Mouse (Mus musculus) midbrain, embryonic 15.5 days (tissue): ENCODE data around the gene Iqgap1. TPM values are rescaled to one million over a fixed set of nuclear protein-coding genes. Genes with fewer than 3 reads are reported as not detected.

ENCODE experiments used
- ATAC-seq: fragments of 200-750 bp; cut with Nextera tagmentation; replicated peaks from 2 replicates; pipeline ENCODE4 v1.8.0; 2017; ENCODE audit warnings: moderate TSS enrichment
- H3K27ac ChIP-seq: fragments of 300-500 bp; sonication (generic); 2 replicates; pipeline ENCODE4 v1.5.1; 2015; ENCODE audit warnings: mild to moderate bottlenecking, inconsistent platforms
- H3K27me3 ChIP-seq: fragments of 300-500 bp; sonication (generic); replicated peaks from 2 replicates; pipeline ENCODE4 v1.6.1; 2015; ENCODE audit warnings: inconsistent platforms
- H3K36me3 ChIP-seq: fragments of 300-500 bp; sonication (generic); replicated peaks from 2 replicates; pipeline ENCODE4 v1.6.1; 2015; ENCODE audit warnings: inconsistent platforms
- H3K4me1 ChIP-seq: fragments of 300-500 bp; sonication (generic); 2 replicates; pipeline ENCODE4 v1.6.1; 2015; ENCODE audit warnings: inconsistent platforms
- H3K4me2 ChIP-seq: fragments of 300-500 bp; sonication (generic); 2 replicates; pipeline ENCODE4 v1.6.1; 2015; ENCODE audit warnings: inconsistent platforms, mild to moderate bottlenecking, moderate library complexity
- H3K4me3 ChIP-seq: fragments of 300-500 bp; sonication (generic); 2 replicates; pipeline ENCODE4 v1.5.1; 2015; ENCODE audit warnings: mild to moderate bottlenecking, inconsistent platforms
- H3K9ac ChIP-seq: fragments of 300-500 bp; sonication (generic); 2 replicates; pipeline ENCODE4 v1.6.1; 2015; ENCODE audit warnings: mild to moderate bottlenecking, inconsistent platforms
- H3K9me3 ChIP-seq: fragments of 300-500 bp; sonication (generic); 2 replicates; pipeline ENCODE4 v1.6.1; 2016; ENCODE audit warnings: inconsistent platforms
- WGBS: fragments of 180-500 bp; shearing (Covaris S2); methylation state at CpG from one replicate; pipeline ENCODE4 v1.1.7; 2015; ENCODE audit warnings: mixed read lengths; 5-methylcytosine and 5-hydroxymethylcytosine counted together
- polyA plus RNA-seq: library from polyadenylated mRNA; unstranded; fragments of >200 nt; fragmentation: Nextera tagmentation; extraction: Ambion mirVana; gene quantifications from 2 replicates; pipeline ENCODE4 v1.2.1, GENCODE M21; 2015

Iqgap1 gene
- polyA plus RNA-seq, 1 experiment from 2014 or later, result 22.0 TPM

DNA sequence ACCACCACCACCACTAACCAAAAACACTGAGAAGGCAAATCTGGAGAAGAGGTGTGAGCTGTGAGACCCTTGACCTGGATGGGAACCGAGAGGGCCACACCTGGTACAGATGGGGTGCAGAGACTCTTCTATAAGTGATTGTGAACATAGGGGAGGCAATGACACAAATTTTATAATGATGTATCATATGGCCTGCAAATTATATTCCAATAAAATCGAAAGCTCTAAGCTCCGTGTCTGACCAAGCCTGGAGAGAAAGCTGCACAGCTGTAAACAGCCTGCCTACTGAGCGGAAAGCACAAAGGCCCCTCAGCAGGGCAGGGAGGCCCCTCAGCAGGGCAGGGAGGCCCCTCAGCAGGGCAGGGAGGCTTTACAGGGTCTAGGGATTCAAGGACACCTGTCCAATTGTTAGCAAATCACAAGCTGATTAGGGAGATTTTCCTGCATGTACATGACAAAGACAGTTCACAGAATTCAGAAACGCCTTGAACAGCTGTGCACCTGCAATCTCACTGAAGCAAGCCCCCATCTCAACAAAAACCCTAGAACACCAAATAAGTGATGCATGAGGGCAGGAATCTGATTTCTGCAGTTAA, 79.5 kb downstream of the Iqgap1 start:
- Histone ChIP-seq H3K9ac (peak overlapping the region; percentile 37; the same call in 1 of the 2 replicates), H3K9me3 (no peaks in the 10 kb centered on the region), H3K27ac (peak overlapping the region; percentile 61; the same call in 1 of the 2 replicates), H3K27me3 (no peaks in the 10 kb centered on the region), H3K4me1 (peaks cover 17% of the 10 kb centered on the region), H3K4me2 (no peak overlapping the region; the same call in 1 of the 2 replicates), H3K36me3 (peaks cover 32% of the 10 kb centered on the region), H3K4me3 (no peak overlapping the region)
- WGBS, result 8% methylated on average over 5 of the region's 5 CpGs
- 0 out of 2 replicates have a peak, but pooled peaks have one; percentile 42 for ATAC-seq

GRCm38 (mm10) chr7:80745746-80746145, 80.0 kb downstream of the Iqgap1 start:
- peaks cover 17% of the 10 kb centered on the region for H3K4me1 ChIP-seq
- no peak overlapping the region for H3K4me3 ChIP-seq
- ATAC-seq, result 0 out of 2 replicates have a peak, but pooled peaks have one; percentile 4
- H3K4me2 ChIP-seq, result no peak overlapping the region
- H3K9ac ChIP-seq, result no peak overlapping the region
- H3K9me3 ChIP-seq, result no peaks in the 10 kb centered on the region
- peak overlapping the region; percentile 31; the same call in 1 of the 2 replicates for H3K27ac ChIP-seq
- under 1% methylated on average over 3 of the region's 3 CpGs for WGBS
- H3K27me3 ChIP-seq, result no peaks in the 10 kb centered on the region
- peaks cover 28% of the 10 kb centered on the region for H3K36me3 ChIP-seq

DNA sequence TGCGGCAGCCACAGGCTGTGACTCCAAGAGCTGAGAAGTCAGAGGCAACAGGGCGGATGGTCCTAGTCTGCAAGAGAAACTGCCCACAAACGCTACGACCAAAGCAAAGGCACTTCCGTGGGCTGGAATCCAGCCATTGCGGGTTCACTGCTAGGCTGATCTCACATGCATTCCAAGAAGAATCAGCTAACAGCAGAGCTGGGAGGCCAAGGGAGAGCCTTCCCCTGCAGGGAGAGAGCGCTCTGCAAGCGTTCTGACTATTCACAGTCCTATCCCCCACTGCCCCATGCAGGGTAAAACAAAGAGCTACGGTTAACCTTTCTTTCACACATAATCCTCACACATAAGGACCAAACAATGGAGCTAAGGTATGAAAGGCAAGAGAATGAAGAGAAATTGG, 80.5 kb downstream of the Iqgap1 start:
- Histone ChIP-seq H3K4me2 (no peak overlapping the region), H3K27me3 (no peaks in the 10 kb centered on the region), H3K27ac (peak overlapping the region; percentile 31), H3K4me1 (peaks cover 17% of the 10 kb centered on the region), H3K36me3 (peaks cover 28% of the 10 kb centered on the region), H3K4me3 (no peak overlapping the region), H3K9ac (no peak overlapping the region), H3K9me3 (no peaks in the 10 kb centered on the region)
- ATAC-seq, result no peak
- 14% methylated on average over 9 of the region's 9 CpGs for WGBS

- Histone ChIP-seq H3K4me3 (no peak overlapping the region), H3K9ac (no peak overlapping the region), H3K4me1 (peaks cover 17% of the 10 kb centered on the region), H3K27me3 (no peaks in the 10 kb centered on the region), H3K27ac (no peak overlapping the region), H3K9me3 (no peaks in the 10 kb centered on the region), H3K36me3 (peaks cover 28% of the 10 kb centered on the region), H3K4me2 (no peak overlapping the region)
- no peak for ATAC-seq
- 82% methylated on average over 9 of the region's 9 CpGs for WGBS
These were observed 81.7 kb downstream of the Iqgap1 start for GRCm38 (mm10) chr7:80743920-80744630.

- no peak for ATAC-seq
- H3K9me3 ChIP-seq, result no peaks in the 10 kb centered on the region
- H3K4me1 ChIP-seq, result peaks cover 17% of the 10 kb centered on the region
- H3K27ac ChIP-seq, result no peak overlapping the region
- peaks cover 25% of the 10 kb centered on the region for H3K36me3 ChIP-seq
- WGBS, result 97% methylated on average over 3 of the region's 3 CpGs
- no peaks in the 10 kb centered on the region for H3K27me3 ChIP-seq
- no peak overlapping the region for H3K4me2 ChIP-seq
- H3K9ac ChIP-seq, result no peak overlapping the region
- H3K4me3 ChIP-seq, result no peak overlapping the region
These were observed 83.1 kb downstream of the Iqgap1 start for GRCm38 (mm10) chr7:80742671-80743070.

GRCm38 (mm10) chr7:80740954-80741353, 84.8 kb downstream of the Iqgap1 start:
- Histone ChIP-seq H3K4me2 (no peak overlapping the region), H3K9me3 (no peaks in the 10 kb centered on the region), H3K27me3 (no peaks in the 10 kb centered on the region), H3K9ac (no peak overlapping the region), H3K4me1 (peaks cover 10% of the 10 kb centered on the region), H3K27ac (no peak overlapping the region), H3K36me3 (peaks cover 26% of the 10 kb centered on the region), H3K4me3 (no peak overlapping the region)
- 21% methylated on average over 7 of the region's 7 CpGs for WGBS
- ATAC-seq, result no peak

DNA sequence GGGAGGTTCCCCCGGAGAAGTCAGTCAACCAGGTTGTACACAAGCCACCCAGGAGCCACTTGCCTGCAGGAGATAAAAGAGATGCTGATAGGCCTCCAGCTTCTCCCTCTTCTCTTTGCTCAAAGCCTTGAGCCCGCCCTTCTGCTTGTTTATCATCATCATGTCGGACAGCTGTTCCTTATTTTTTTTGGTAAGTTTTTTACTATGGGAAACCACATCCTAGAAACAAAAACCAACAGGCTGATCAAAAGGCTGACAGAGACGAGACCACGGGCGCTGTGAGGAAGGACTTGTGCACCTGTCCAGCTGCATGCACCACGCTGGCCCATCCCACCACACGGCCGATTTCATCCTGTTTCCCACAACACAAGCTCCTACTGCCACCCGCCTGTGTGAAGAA, 89.6 kb downstream of the Iqgap1 start:
- Histone ChIP-seq H3K27ac (no peak overlapping the region), H3K9me3 (no peaks in the 10 kb centered on the region), H3K9ac (no peak overlapping the region), H3K4me2 (no peak overlapping the region), H3K27me3 (no peaks in the 10 kb centered on the region), H3K4me1 (no peaks in the 10 kb centered on the region), H3K36me3 (peaks cover 28% of the 10 kb centered on the region; the same call in 1 of the 2 replicates), H3K4me3 (no peak overlapping the region)
- WGBS, result 90% methylated on average over 10 of the region's 10 CpGs
- no peak for ATAC-seq

GRCm38 (mm10) chr7:80732986-80733385, 92.8 kb downstream of the Iqgap1 start:
- WGBS, result 82% methylated on average over 11 of the region's 11 CpGs

DNA sequence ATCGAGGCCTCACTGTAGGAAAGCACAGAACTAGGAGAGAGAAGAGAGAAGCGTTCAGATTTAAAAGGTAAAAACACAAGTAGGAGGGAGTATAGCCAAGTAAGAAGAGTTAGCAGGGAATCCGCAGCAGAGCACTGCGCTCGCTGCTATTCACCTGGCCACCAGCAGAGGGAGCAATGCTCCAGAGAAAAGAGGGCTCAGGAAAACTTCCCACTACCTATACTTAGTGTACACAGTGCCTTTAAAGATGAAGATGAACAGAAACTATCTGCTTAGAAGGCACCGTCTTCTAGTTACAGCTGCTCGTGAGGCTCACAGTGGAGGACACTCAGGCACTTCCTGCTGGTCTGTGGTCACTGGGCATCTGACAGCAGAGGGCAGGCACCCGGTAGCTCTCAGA, 96.1 kb downstream of the Iqgap1 start:
- Histone ChIP-seq H3K9ac (no peak overlapping the region), H3K4me2 (no peak overlapping the region), H3K9me3 (no peaks in the 10 kb centered on the region), H3K4me3 (no peak overlapping the region), H3K27me3 (no peaks in the 10 kb centered on the region), H3K27ac (no peak overlapping the region), H3K36me3 (peaks cover 35% of the 10 kb centered on the region; the same call in 1 of the 2 replicates), H3K4me1 (no peaks in the 10 kb centered on the region)
- ATAC-seq, result 0 out of 2 replicates have a peak, but pooled peaks have one; percentile 17
- 27% methylated on average over 8 of the region's 8 CpGs for WGBS

More at GRCm38 (mm10) chr7:80732986-80733385, 92.8 kb downstream of the Iqgap1 start:
- no peak overlapping the region for H3K9ac ChIP-seq
- H3K36me3 ChIP-seq, result peaks cover 23% of the 10 kb centered on the region; the same call in 1 of the 2 replicates
- no peaks in the 10 kb centered on the region for H3K4me1 ChIP-seq
- H3K4me3 ChIP-seq, result no peak overlapping the region
- no peak for ATAC-seq
- H3K27me3 ChIP-seq, result no peaks in the 10 kb centered on the region
- H3K9me3 ChIP-seq, result no peaks in the 10 kb centered on the region
- no peak overlapping the region for H3K4me2 ChIP-seq
- H3K27ac ChIP-seq, result no peak overlapping the region

DNA sequence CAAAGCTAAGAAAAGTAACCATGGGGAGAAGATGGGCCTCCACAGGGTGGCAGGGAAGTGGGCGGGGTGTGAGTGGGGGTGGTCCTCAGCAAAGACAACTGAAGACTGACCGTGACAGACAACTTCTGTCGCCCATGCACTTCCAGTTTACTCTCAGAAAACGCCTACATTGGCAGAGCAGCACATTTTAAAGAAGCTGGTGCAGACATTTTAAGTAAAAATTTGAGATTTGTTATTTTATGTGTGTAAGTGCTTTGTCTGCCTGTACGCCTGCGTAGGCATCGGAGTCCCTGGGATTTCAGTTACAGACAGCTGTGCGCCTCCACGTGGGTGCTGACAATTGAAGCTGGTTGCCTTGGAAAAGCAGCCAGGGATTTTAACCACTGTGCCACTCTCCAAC, 104.7 kb downstream of the Iqgap1 start:
- no peak overlapping the region for H3K27ac ChIP-seq
- H3K36me3 ChIP-seq, result peaks cover 29% of the 10 kb centered on the region; the same call in 1 of the 2 replicates
- H3K9me3 ChIP-seq, result no peaks in the 10 kb centered on the region
- H3K27me3 ChIP-seq, result no peaks in the 10 kb centered on the region
- H3K9ac ChIP-seq, result no peak overlapping the region
- WGBS, result 33% methylated on average over 9 of the region's 9 CpGs
- no peak overlapping the region for H3K4me3 ChIP-seq
- H3K4me1 ChIP-seq, result no peaks in the 10 kb centered on the region
- H3K4me2 ChIP-seq, result no peak overlapping the region
- ATAC-seq, result no peak

- Histone ChIP-seq H3K4me3 (no peak overlapping the region), H3K36me3 (peaks cover 20% of the 10 kb centered on the region; the same call in 1 of the 2 replicates), H3K4me2 (no peak overlapping the region), H3K27ac (no peak overlapping the region), H3K27me3 (no peaks in the 10 kb centered on the region), H3K9me3 (no peaks in the 10 kb centered on the region), H3K4me1 (no peaks in the 10 kb centered on the region), H3K9ac (no peak overlapping the region)
- no peak for ATAC-seq
- 95% methylated on average over 7 of the region's 7 CpGs for WGBS
These were observed 106.2 kb downstream of the Iqgap1 start for GRCm38 (mm10) chr7:80719582-80719981.

DNA sequence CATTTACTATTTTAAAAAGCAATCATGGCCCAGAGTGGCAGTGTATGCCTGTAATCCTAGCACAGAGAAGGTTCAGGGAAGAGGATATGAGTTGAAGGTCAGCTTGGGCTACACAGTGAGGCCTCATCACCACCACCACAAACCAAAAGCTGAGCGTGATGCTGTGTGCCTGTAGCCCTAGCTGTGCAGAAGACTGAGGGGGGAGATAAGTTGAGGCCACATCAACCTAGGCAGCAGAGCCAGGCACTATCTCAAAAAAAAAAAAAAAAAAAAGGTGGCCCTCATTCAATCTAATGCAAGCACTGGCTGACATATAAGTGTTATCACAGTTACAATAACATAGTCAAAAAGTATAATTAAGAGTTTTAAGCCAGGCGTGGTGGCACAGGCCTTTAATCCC, 106.7 kb downstream of the Iqgap1 start:
- no peaks in the 10 kb centered on the region for H3K27me3 ChIP-seq
- H3K9ac ChIP-seq, result no peak overlapping the region
- no peak overlapping the region for H3K4me2 ChIP-seq
- no peak overlapping the region for H3K4me3 ChIP-seq
- no peak overlapping the region for H3K27ac ChIP-seq
- peaks cover 18% of the 10 kb centered on the region; the same call in 1 of the 2 replicates for H3K36me3 ChIP-seq
- WGBS, result 93% methylated on average over 2 of the region's 2 CpGs
- no peaks in the 10 kb centered on the region for H3K9me3 ChIP-seq
- no peak for ATAC-seq
- no peaks in the 10 kb centered on the region for H3K4me1 ChIP-seq
